Mouse (Mus musculus) midbrain, embryonic 11.5 days (tissue): ENCODE measurements around the gene Sdhaf2. TPM values are rescaled to one million over a fixed set of nuclear protein-coding genes. Genes with fewer than 3 reads are reported as not detected.
A peak's percentile ranks its signal among the peaks of the same experiment; 100 is the strongest.
"Not testable (repeated sequence)": the region's sequence is repeated elsewhere in the genome, so short reads cannot be mapped to it uniquely, and the experiment has no call there.

ENCODE experiments used
- ATAC-seq: fragments of 200-750 bp; cut with Nextera tagmentation; 2 replicates; pipeline ENCODE4 v1.8.0; 2017; ENCODE audit warnings: moderate TSS enrichment, moderate library complexity; ENCODE audit not compliant: low FRiP score
- DNase-seq: peaks from one replicate; pipeline ENCODE4 v3.0.0; 2015; ENCODE audit warnings: low spot score; ENCODE audit errors: missing footprints
- H3K27ac ChIP-seq: fragments of 300-500 bp; sonication (generic); 2 replicates; pipeline ENCODE4 v1.5.1; 2014; ENCODE audit warnings: low read depth, low read length
- H3K27me3 ChIP-seq: fragments of 300-500 bp; sonication (generic); 2 replicates; pipeline ENCODE4 v1.6.1; 2014; ENCODE audit warnings: mild to moderate bottlenecking, low read length, moderate library complexity, mixed read lengths; ENCODE audit not compliant: control insufficient read depth, insufficient read depth
- H3K36me3 ChIP-seq: fragments of 300-500 bp; sonication (generic); 2 replicates; pipeline ENCODE4 v1.6.1; 2014; ENCODE audit warnings: mild to moderate bottlenecking, low read length, moderate library complexity, mixed read lengths; ENCODE audit not compliant: control insufficient read depth, insufficient read depth
- H3K4me1 ChIP-seq: fragments of 300-500 bp; sonication (generic); 2 replicates; pipeline ENCODE4 v1.6.1; 2014; ENCODE audit warnings: low read length; ENCODE audit not compliant: control insufficient read depth, insufficient read depth
- H3K4me2 ChIP-seq: fragments of 300-500 bp; sonication (generic); 2 replicates; pipeline ENCODE4 v1.6.1; 2014; ENCODE audit warnings: mild to moderate bottlenecking, moderate library complexity
- H3K4me3 ChIP-seq: fragments of 300-500 bp; sonication (generic); 2 replicates; pipeline ENCODE4 v1.5.1; 2014; ENCODE audit warnings: low read depth, low read length
- H3K9ac ChIP-seq: fragments of 300-500 bp; sonication (generic); 2 replicates; pipeline ENCODE4 v1.6.1; 2014; ENCODE audit warnings: low read length
- H3K9me3 ChIP-seq: fragments of 300-500 bp; sonication (generic); 2 replicates; pipeline ENCODE4 v1.6.1; 2016; ENCODE audit warnings: low read length; ENCODE audit not compliant: control insufficient read depth
- WGBS: fragments of 180-500 bp; shearing (Covaris S2); extraction: QIAGEN DNeasy Blood & Tissue Kit; methylation state at CpG from one replicate; pipeline ENCODE4 v1.1.7; 2014; 5-methylcytosine and 5-hydroxymethylcytosine counted together
- polyA plus RNA-seq: library from polyadenylated mRNA; unstranded; fragments of >200 nt; fragmentation: Nextera tagmentation; extraction: Ambion mirVana; gene quantifications from 2 replicates; pipeline ENCODE4 v1.2.1, GENCODE M21; 2014

Gene Sdhaf2
- 59.3 and 63.3 TPM in 2 replicates for polyA plus RNA-seq

- H3K4me3 ChIP-seq, result peak within 1 kb of the TSS; percentile 97
- ATAC-seq (0 out of 2 replicates have a peak, but pooled peaks have one; percentile 13), DNase-seq (no peak)
- no peaks in the 10 kb centered on the region for H3K9me3 ChIP-seq
- peak within 1 kb of the TSS; percentile 92 for H3K4me2 ChIP-seq
- H3K27me3 ChIP-seq, result no peaks in the 10 kb centered on the region
- H3K36me3 ChIP-seq, result peaks cover 4% of the 10 kb centered on the region
- under 1% methylated on average over 11 of the region's 11 CpGs for WGBS
- peaks cover 21% of the 10 kb centered on the region for H3K4me1 ChIP-seq
- peak within 1 kb of the TSS; percentile 97 for H3K27ac ChIP-seq
- H3K9ac ChIP-seq, result peak within 1 kb of the TSS; percentile 99
Observed at GRCm38 (mm10) chr19:10525910-10526309, at the start of gene Sdhaf2. Sdhaf2 (minus strand) TSS chr19:10526142.

DNA sequence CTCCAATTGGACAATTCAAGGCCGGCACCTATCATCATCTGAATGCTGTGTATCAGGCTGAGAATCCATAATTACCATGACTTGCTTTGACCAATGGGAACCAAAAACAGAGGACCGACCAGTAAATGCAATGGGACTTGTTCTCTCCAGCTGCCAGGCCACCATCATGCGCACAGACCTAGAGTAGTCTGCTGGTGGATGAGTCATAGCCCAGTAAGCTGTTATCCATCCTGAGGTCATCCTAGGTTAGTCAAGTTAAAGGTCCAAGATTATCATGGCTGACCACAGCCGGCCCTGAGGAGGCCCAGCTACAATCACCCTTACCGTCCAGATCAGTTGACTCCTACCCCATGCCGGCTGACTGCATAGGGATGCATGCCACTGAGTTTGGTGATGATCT lies 43.7 kb upstream of the Sdhaf2 start:
- ATAC-seq, result no peak

GRCm38 (mm10) chr19:10565217-10565616 lies 39.3 kb upstream of the Sdhaf2 start:
- H3K4me3 ChIP-seq, result no peak overlapping the region
- no peaks in the 10 kb centered on the region for H3K27me3 ChIP-seq
- H3K4me1 ChIP-seq, result no peaks in the 10 kb centered on the region
- no peak for DNase-seq
- H3K4me2 ChIP-seq, result no peak overlapping the region
- WGBS, result 80% methylated on average over 4 of the region's 4 CpGs
- H3K36me3 ChIP-seq, result peaks cover 3% of the 10 kb centered on the region; the same call in 1 of the 2 replicates
- H3K9me3 ChIP-seq, result no peaks in the 10 kb centered on the region
- H3K9ac ChIP-seq, result no peak overlapping the region
- no peak overlapping the region for H3K27ac ChIP-seq
- no peak for ATAC-seq

More for the DNA sequence above, 43.7 kb upstream of the Sdhaf2 start:
- Histone ChIP-seq H3K27me3 (no peaks in the 10 kb centered on the region), H3K9me3 (no peaks in the 10 kb centered on the region), H3K4me1 (no peaks in the 10 kb centered on the region), H3K36me3 (peaks cover 18% of the 10 kb centered on the region), H3K27ac (no peak overlapping the region), H3K4me3 (no peak overlapping the region), H3K4me2 (no peak overlapping the region), H3K9ac (no peak overlapping the region)
- 94% methylated on average over 6 of the region's 6 CpGs for WGBS
- no peak for DNase-seq

DNA sequence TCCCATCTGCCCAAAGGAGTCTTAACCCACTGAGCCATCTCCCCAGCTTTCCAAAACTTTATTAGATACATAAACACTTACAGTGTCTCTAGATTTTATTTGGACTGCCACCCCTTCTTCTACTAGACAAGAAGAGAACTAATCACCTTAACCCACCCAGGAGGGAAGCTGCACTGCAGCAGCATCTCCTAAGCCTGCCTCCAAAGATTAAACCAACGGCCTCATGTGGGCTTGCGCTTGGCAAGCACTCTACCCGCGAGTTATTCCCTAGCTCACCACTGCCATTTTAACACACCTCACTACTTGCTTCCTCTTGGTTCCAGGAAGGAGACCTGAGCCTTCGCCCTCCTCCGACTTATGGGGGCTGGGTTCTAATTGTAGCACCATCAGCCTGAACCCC lies 38.3 kb upstream of the Sdhaf2 start:
- Histone ChIP-seq H3K4me3 (no peak overlapping the region), H3K27ac (no peak overlapping the region), H3K4me2 (no peak overlapping the region), H3K9ac (no peak overlapping the region), H3K4me1 (no peaks in the 10 kb centered on the region), H3K36me3 (no peaks in the 10 kb centered on the region), H3K27me3 (no peaks in the 10 kb centered on the region), H3K9me3 (no peaks in the 10 kb centered on the region)
- ATAC-seq, result no peak
- 76% methylated on average over 6 of the region's 6 CpGs for WGBS
- DNase-seq, result no peak

GRCm38 (mm10) chr19:10562351-10562750 lies 36.4 kb upstream of the Sdhaf2 start:
- 72% methylated on average over 5 of the region's 5 CpGs for WGBS
- Histone ChIP-seq H3K4me2 (no peak overlapping the region), H3K9ac (no peak overlapping the region), H3K9me3 (no peaks in the 10 kb centered on the region), H3K36me3 (no peaks in the 10 kb centered on the region), H3K27me3 (no peaks in the 10 kb centered on the region), H3K4me1 (no peaks in the 10 kb centered on the region), H3K27ac (no peak overlapping the region), H3K4me3 (no peak overlapping the region)
- DNase-seq (no peak), ATAC-seq (no peak)

DNA sequence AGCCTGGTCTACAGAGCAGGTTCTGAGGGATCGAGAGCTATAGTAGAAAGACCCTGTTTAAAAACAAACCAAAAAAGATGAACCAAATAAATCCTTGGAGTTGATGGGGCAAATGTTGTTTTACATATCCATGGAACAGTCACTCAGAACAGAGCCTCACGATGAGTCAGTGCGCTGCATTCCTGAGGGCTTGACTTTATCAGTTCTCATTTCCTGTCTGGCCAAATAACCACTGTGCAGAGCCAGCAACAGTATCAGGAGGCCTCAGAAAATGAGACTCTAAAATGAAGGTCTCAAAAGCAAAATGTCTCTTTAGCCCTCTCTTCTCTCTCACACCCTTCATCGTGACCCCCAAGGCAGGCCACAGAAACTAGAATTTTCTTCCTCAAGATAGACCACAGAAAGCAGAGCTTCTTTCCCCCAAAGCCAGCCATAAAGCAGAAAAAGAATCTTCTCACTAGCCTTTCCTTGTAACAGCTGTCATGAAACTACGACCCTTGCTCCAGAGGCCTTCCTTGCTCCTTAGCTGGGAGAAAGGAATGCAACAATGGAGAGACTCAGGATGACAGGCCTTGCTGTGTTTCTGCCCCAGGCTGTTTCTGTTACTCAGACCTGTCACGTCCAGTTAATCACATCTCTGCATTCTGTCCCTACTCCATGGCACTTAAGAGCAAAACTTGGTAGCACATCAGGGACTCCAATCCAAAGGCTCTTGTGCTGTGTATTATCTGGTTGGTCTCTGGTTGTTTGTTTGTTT lies 35.8 kb upstream of the Sdhaf2 start:
- no peaks in the 10 kb centered on the region for H3K27me3 ChIP-seq
- no peaks in the 10 kb centered on the region for H3K9me3 ChIP-seq
- WGBS, result 77% methylated on average over 6 of the region's 6 CpGs
- H3K4me2 ChIP-seq, result no peak overlapping the region
- H3K36me3 ChIP-seq, result no peaks in the 10 kb centered on the region
- no peak for DNase-seq
- H3K4me1 ChIP-seq, result no peaks in the 10 kb centered on the region
- no peak for ATAC-seq
- H3K9ac ChIP-seq, result no peak overlapping the region
- no peak overlapping the region for H3K4me3 ChIP-seq
- H3K27ac ChIP-seq, result no peak overlapping the region

- DNase-seq (no peak), ATAC-seq (no peak)
- H3K36me3 ChIP-seq, result no peaks in the 10 kb centered on the region
- H3K27ac ChIP-seq, result no peak overlapping the region
- no peak overlapping the region for H3K4me2 ChIP-seq
- H3K4me3 ChIP-seq, result no peak overlapping the region
- H3K9me3 ChIP-seq, result no peaks in the 10 kb centered on the region
- H3K27me3 ChIP-seq, result no peaks in the 10 kb centered on the region
- 36% methylated on average over 5 of the region's 5 CpGs for WGBS
- H3K4me1 ChIP-seq, result peaks cover 6% of the 10 kb centered on the region
- H3K9ac ChIP-seq, result no peak overlapping the region
Observed at GRCm38 (mm10) chr19:10560108-10560507, 34.2 kb upstream of the Sdhaf2 start.

DNA sequence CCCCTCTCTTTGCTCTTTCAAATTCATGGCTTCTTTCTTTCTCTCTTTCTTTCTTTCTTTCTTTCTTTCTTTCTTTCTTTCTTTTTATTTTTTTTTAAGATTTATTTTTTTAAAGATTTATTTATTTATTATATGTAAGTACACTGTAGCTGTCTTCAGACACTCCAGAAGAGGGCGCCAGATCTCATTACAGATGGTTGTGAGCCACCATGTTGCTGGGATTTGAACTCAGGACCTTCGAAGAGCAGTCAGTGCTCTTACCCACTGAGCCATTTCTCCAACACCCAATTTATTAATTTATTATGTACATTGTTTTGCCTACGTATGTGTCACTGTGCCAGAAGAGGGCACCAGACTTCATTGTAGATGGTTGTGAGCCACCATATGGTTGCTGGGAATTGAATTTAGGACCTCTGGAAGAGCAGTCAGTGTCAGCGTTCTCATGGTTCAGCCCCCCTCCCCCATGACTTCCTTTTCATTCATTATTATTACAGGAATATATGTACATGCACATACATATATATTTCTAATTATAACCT lies 32.0 kb upstream of the Sdhaf2 start:
- WGBS, result 77% methylated on average over 4 of the region's 4 CpGs
- H3K4me1 ChIP-seq, result peaks cover 11% of the 10 kb centered on the region
- not testable (repeated sequence) for H3K27me3 ChIP-seq, ATAC-seq, H3K4me3 ChIP-seq, H3K9ac ChIP-seq, H3K9me3 ChIP-seq, H3K36me3 ChIP-seq, H3K27ac ChIP-seq, H3K4me2 ChIP-seq
- peak; percentile 69 for DNase-seq

- no peaks in the 10 kb centered on the region for H3K27me3 ChIP-seq
- ATAC-seq (no peak), DNase-seq (peak; percentile 51)
- WGBS, result 80% methylated on average over 2 of the region's 2 CpGs
- peaks cover 11% of the 10 kb centered on the region for H3K4me1 ChIP-seq
- no peaks in the 10 kb centered on the region for H3K9me3 ChIP-seq
- no peaks in the 10 kb centered on the region; the same call in 1 of the 2 replicates for H3K36me3 ChIP-seq
- H3K27ac ChIP-seq, result no peak overlapping the region
- H3K4me3 ChIP-seq, result no peak overlapping the region
- H3K9ac ChIP-seq, result no peak overlapping the region
- H3K4me2 ChIP-seq, result no peak overlapping the region
Observed at GRCm38 (mm10) chr19:10557430-10557829, 31.5 kb upstream of the Sdhaf2 start.
